Mouse (Mus musculus): ENCODE results near the gene Neurl1a. TPM values are rescaled to one million over a fixed set of nuclear protein-coding genes. Genes with fewer than 3 reads are reported as not detected.
"Not testable (repeated sequence)": the region's sequence is repeated elsewhere in the genome, so short reads cannot be mapped to it uniquely, and the experiment has no call there.

Gene Neurl1a
- polyA plus RNA-seq (2015; fragmentation: Nextera tagmentation; extraction: Ambion mirVana) = 14.8 and 15.0 TPM in 2 replicates

- under 1% methylated on average over 94 of the region's 98 CpGs for WGBS
- H3K36me3 ChIP-seq (replicated peaks) = no peaks in the 10 kb centered on the region
- ATAC-seq (replicated peaks) = peak; percentile 79
Observed at GRCm38 (mm10) chr19:47178431-47179271, at the start of gene Neurl1a. Gene Neurl1a (plus strand): TSS chr19:47178820.

GRCm38 (mm10) chr19:47128835-47129234 lies 49.8 kb upstream of the Neurl1a start:
- no peak overlapping the region for H3K4me3 ChIP-seq
- H3K9me3 ChIP-seq = no peaks in the 10 kb centered on the region
- ATAC-seq (replicated peaks) = no peak
- H3K36me3 ChIP-seq (replicated peaks) = peaks cover 63% of the 10 kb centered on the region
- H3K27me3 ChIP-seq (replicated peaks) = no peaks in the 10 kb centered on the region
- no peak overlapping the region for H3K4me2 ChIP-seq
- H3K9ac ChIP-seq = no peak overlapping the region
- H3K27ac ChIP-seq = no peak overlapping the region
- 93% methylated on average over 11 of the region's 11 CpGs for WGBS
- no peaks in the 10 kb centered on the region for H3K4me1 ChIP-seq

More at GRCm38 (mm10) chr19:47178431-47179271, at the start of gene Neurl1a:
- Histone ChIP-seq H3K4me1 (peaks cover 24% of the 10 kb centered on the region), H3K9ac (peak within 1 kb of the TSS; percentile 78), H3K27ac (peak within 1 kb of the TSS; percentile 81), H3K4me2 (peak within 1 kb of the TSS; percentile 81), H3K27me3 (replicated peaks) (peaks cover 6% of the 10 kb centered on the region), H3K9me3 (no peaks in the 10 kb centered on the region), H3K4me3 (peak within 1 kb of the TSS; percentile 62)

DNA sequence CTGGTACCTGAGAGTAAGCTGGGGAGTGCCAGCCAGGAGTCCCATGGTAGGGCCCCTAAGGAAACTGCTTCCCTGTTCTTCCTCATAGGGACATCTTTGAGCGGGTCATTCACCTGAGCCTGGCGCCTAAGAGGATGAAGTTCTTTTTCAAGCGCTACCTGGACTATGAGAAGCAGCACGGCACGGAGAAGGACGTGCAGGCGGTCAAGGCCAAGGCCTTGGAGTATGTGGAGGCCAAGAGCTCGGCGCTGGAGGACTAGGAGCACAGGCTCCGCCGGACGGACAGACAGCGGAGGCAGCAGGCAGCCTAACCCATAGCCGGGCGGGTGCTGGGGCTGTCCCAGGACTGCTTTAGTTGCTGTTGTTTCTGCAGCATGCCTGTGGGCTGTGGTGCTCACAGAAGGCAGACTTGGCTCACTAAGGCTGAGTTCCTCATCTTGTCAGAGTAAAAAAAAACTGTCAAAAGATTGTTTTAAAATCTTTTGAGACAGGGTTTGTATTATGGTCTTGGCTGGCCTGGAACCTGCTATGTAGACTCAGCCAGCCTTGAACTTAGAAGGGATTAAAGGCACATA lies 48.0 kb upstream of the Neurl1a start:
- Histone ChIP-seq H3K27me3 (replicated peaks) (no peaks in the 10 kb centered on the region), H3K9ac (no peak overlapping the region), H3K36me3 (replicated peaks) (peaks cover 55% of the 10 kb centered on the region), H3K9me3 (no peaks in the 10 kb centered on the region), H3K4me1 (no peaks in the 10 kb centered on the region), H3K4me2 (no peak overlapping the region), H3K27ac (no peak overlapping the region), H3K4me3 (no peak overlapping the region)
- WGBS = 92% methylated on average over 15 of the region's 15 CpGs
- ATAC-seq (replicated peaks) = no peak

DNA sequence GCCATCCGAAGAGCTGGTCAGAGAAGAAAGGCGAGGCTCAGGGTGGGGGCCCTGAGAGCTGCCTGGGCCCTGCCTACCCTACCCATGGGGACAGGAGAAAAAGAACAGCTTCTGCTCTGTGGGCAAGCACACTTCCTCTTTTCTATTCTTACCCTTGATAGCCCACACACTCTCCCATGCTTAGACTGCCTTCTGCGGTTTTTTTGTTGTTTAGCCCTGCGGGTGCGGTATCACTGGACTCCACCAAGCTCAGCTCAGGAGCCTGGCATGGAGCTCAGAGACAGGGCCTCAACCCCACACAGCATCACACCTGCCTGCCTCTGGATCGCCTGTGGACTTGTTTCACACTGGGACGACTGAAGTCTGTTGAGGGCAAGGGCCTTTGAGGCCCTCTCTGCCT lies 45.5 kb upstream of the Neurl1a start:
- H3K4me3 ChIP-seq = no peak overlapping the region
- H3K36me3 ChIP-seq (replicated peaks) = peaks cover 37% of the 10 kb centered on the region
- 91% methylated on average over 7 of the region's 7 CpGs for WGBS
- H3K9ac ChIP-seq = no peak overlapping the region
- H3K4me1 ChIP-seq = peaks cover 10% of the 10 kb centered on the region
- H3K9me3 ChIP-seq = no peaks in the 10 kb centered on the region
- no peak overlapping the region for H3K27ac ChIP-seq
- no peak for ATAC-seq (replicated peaks)
- no peak overlapping the region for H3K4me2 ChIP-seq
- H3K27me3 ChIP-seq (replicated peaks) = no peaks in the 10 kb centered on the region

- peaks cover 13% of the 10 kb centered on the region for H3K36me3 ChIP-seq (replicated peaks)
- H3K4me1 ChIP-seq = peaks cover 12% of the 10 kb centered on the region
- no peaks in the 10 kb centered on the region for H3K27me3 ChIP-seq (replicated peaks)
- H3K27ac ChIP-seq = no peak overlapping the region
- no peak overlapping the region for H3K4me3 ChIP-seq
- WGBS = 92% methylated on average over 17 of the region's 17 CpGs
- no peak overlapping the region for H3K4me2 ChIP-seq
- H3K9ac ChIP-seq = no peak overlapping the region
- ATAC-seq (replicated peaks) = no peak
- no peaks in the 10 kb centered on the region for H3K9me3 ChIP-seq
Observed at GRCm38 (mm10) chr19:47135568-47135967, 43.1 kb upstream of the Neurl1a start.

DNA sequence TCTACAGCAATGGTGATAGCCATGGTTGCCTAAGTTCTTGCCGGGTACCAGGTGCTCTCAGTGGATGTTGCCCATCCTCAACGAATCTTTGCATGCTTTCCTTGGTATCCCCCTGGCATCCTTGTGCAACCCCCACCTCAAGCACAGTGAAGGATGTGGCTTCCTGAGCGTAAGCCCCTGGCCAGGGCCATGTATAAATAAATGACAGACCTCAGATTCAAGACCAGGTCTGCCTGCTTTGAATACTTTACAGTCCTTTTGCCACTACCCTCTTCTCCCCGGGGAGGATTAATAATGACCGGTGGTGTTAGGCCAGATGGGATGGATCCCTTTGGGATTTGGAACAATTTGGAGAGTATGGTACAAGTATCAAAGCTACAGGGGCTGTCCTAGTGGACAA lies 42.5 kb upstream of the Neurl1a start:
- ATAC-seq (replicated peaks) = no peak
- 87% methylated on average over 5 of the region's 5 CpGs for WGBS
- no peaks in the 10 kb centered on the region for H3K27me3 ChIP-seq (replicated peaks)
- H3K36me3 ChIP-seq (replicated peaks) = peaks cover 8% of the 10 kb centered on the region
- H3K4me3 ChIP-seq = no peak overlapping the region
- H3K27ac ChIP-seq = no peak overlapping the region
- no peaks in the 10 kb centered on the region for H3K9me3 ChIP-seq
- H3K4me1 ChIP-seq = peaks cover 12% of the 10 kb centered on the region
- H3K9ac ChIP-seq = no peak overlapping the region
- no peak overlapping the region for H3K4me2 ChIP-seq

GRCm38 (mm10) chr19:47137051-47137581 lies 41.5 kb upstream of the Neurl1a start:
- no peaks in the 10 kb centered on the region for H3K27me3 ChIP-seq (replicated peaks)
- no peaks in the 10 kb centered on the region for H3K36me3 ChIP-seq (replicated peaks)
- ATAC-seq (replicated peaks) = no peak
- no peak overlapping the region for H3K4me3 ChIP-seq
- WGBS = 43% methylated on average over 6 of the region's 6 CpGs
- peak overlapping the region; percentile 44 for H3K4me2 ChIP-seq
- no peaks in the 10 kb centered on the region for H3K9me3 ChIP-seq
- no peak overlapping the region for H3K27ac ChIP-seq
- H3K9ac ChIP-seq = no peak overlapping the region
- H3K4me1 ChIP-seq = peaks cover 12% of the 10 kb centered on the region

DNA sequence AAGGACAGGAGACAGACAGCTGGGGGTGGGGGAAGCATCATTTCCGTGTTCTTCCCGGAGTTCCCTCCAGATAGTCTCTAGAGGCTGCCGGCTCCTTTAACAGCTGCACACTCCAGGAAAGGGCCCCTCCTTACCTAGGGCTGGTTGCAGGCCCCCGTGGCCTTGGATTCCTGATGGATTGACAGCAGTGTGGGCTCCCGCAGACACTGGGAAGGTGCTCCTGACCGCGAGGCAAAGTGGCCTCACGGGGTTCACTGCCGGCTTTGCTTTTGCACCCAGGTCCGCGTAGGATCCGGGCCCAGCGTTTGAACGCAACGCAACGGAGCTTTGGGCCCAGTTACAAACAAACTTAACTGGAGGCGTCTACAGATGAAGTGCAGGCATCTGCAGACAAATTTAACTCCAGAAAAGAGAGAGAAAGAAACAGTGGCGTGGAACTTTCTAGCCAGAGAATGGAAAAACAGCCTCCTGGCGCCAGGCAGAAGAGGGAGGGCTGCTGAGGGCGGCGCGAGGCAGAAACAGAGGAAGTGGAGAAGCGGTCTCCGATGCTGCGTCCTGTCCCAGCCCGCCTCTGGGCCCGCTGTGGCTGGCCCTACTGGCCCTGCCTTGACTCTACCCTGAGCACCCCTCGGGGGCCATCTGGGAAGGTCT lies 40.7 kb upstream of the Neurl1a start, which contains the start of gene Calhm2:
Gene Calhm2, minus strand, starts transcription at position 524 of the 651 bp plus-strand sequence.
- Histone ChIP-seq H3K36me3 (replicated peaks) (no peaks in the 10 kb centered on the region), H3K4me3 (peak within 1 kb of the TSS; percentile 28), H3K4me1 (peaks cover 12% of the 10 kb centered on the region), H3K9me3 (no peaks in the 10 kb centered on the region), H3K4me2 (peak within 1 kb of the TSS; percentile 44), H3K9ac (peak within 1 kb of the TSS; percentile 40), H3K27me3 (replicated peaks) (no peaks in the 10 kb centered on the region), H3K27ac (no peak within 1 kb of the TSS)
- no peak for ATAC-seq (replicated peaks)
- WGBS = 13% methylated on average over 28 of the region's 28 CpGs

DNA sequence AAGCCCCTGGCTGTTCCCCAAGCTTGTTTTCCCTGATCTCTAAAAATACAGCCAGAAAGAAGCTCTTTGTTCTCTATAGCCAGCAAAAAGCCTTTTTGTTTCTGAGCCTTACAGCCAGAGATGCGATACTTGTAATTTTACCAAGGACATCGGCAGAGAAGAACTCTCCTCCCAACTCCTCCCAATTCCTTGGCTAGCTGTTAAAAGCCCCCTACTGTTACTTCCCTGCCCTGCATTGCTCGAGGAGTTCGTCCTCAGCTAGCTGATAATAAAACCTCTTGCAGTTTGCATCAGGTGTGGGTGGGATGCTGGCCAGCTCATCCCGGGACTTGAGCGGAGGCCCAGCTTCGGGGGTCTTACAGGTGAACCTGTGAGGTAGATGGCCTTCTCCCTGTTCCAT lies 39.0 kb upstream of the Neurl1a start:
- H3K27ac ChIP-seq; H3K4me3 ChIP-seq; H3K36me3 ChIP-seq (replicated peaks); H3K4me2 ChIP-seq; H3K27me3 ChIP-seq (replicated peaks); H3K9me3 ChIP-seq; ATAC-seq (replicated peaks); H3K9ac ChIP-seq: not testable (repeated sequence)
- WGBS = 46% methylated on average over 7 of the region's 7 CpGs
- H3K4me1 ChIP-seq = peaks cover 12% of the 10 kb centered on the region

GRCm38 (mm10) chr19:47142438-47142837 lies 36.2 kb upstream of the Neurl1a start:
- Histone ChIP-seq H3K4me2 (no peak overlapping the region), H3K9ac (no peak overlapping the region), H3K4me1 (peaks cover 9% of the 10 kb centered on the region), H3K27me3 (replicated peaks) (no peaks in the 10 kb centered on the region), H3K36me3 (replicated peaks) (no peaks in the 10 kb centered on the region), H3K9me3 (no peaks in the 10 kb centered on the region), H3K27ac (no peak overlapping the region), H3K4me3 (no peak overlapping the region)
- no peak for ATAC-seq (replicated peaks)
- 77% methylated on average over 6 of the region's 6 CpGs for WGBS

GRCm38 (mm10) chr19:47144154-47144553 lies 34.5 kb upstream of the Neurl1a start, which contains the start of gene Calhm1:
Gene Calhm1 (minus strand): TSS chr19:47144254.
- H3K4me3 ChIP-seq = no peak within 1 kb of the TSS
- WGBS = 95% methylated on average over 6 of the region's 6 CpGs
- ATAC-seq (replicated peaks) = no peak

GRCm38 (mm10) chr19:47148267-47148847 lies 30.3 kb upstream of the Neurl1a start:
- no peak overlapping the region for H3K4me3 ChIP-seq
- H3K4me2 ChIP-seq = no peak overlapping the region
- H3K9me3 ChIP-seq = no peaks in the 10 kb centered on the region
- 82% methylated on average over 5 of the region's 5 CpGs for WGBS
- no peaks in the 10 kb centered on the region for H3K36me3 ChIP-seq (replicated peaks)
- no peak for ATAC-seq (replicated peaks)
- no peaks in the 10 kb centered on the region for H3K27me3 ChIP-seq (replicated peaks)
- H3K27ac ChIP-seq = no peak overlapping the region
- no peaks in the 10 kb centered on the region; the same call in 1 of the 2 replicates for H3K4me1 ChIP-seq
- H3K9ac ChIP-seq = no peak overlapping the region

More at GRCm38 (mm10) chr19:47144154-47144553, 34.5 kb upstream of the Neurl1a start, which contains the start of gene Calhm1:
- no peaks in the 10 kb centered on the region for H3K9me3 ChIP-seq
- no peak within 1 kb of the TSS for H3K4me2 ChIP-seq
- no peak within 1 kb of the TSS for H3K27ac ChIP-seq
- H3K36me3 ChIP-seq (replicated peaks) = no peaks in the 10 kb centered on the region
- no peaks in the 10 kb centered on the region for H3K4me1 ChIP-seq
- no peak within 1 kb of the TSS for H3K9ac ChIP-seq
- H3K27me3 ChIP-seq (replicated peaks) = no peaks in the 10 kb centered on the region
